Mouse (Mus musculus) heart, embryonic 13.5 days (tissue): ENCODE data around the gene Mrpl20. TPM values are rescaled to one million over a fixed set of nuclear protein-coding genes. Genes with fewer than 3 reads are reported as not detected.
A peak's percentile ranks its signal among the peaks of the same experiment; 100 is the strongest.

Experiments
- ATAC-seq: fragments of 200-750 bp; cut with Nextera tagmentation; 2 replicates; pipeline ENCODE4 v1.8.0; 2017; ENCODE audit warnings: moderate TSS enrichment; ENCODE audit not compliant: insufficient number of reproducible peaks, low FRiP score, low TSS enrichment; ENCODE audit errors: extremely low read depth
- H3K27ac ChIP-seq: fragments of 300-500 bp; sonication (generic); replicated peaks from 2 replicates; pipeline ENCODE4 v1.5.1; 2015; ENCODE audit warnings: moderate library complexity, mild to moderate bottlenecking, inconsistent platforms
- H3K27me3 ChIP-seq: fragments of 300-500 bp; sonication (generic); replicated peaks from 2 replicates; pipeline ENCODE4 v1.6.1; 2015; ENCODE audit warnings: mild to moderate bottlenecking, inconsistent platforms
- H3K36me3 ChIP-seq: fragments of 300-500 bp; sonication (generic); 2 replicates; pipeline ENCODE4 v1.6.1; 2015; ENCODE audit warnings: mild to moderate bottlenecking, inconsistent platforms
- H3K4me1 ChIP-seq: fragments of 300-500 bp; sonication (generic); 2 replicates; pipeline ENCODE4 v1.6.1; 2015; ENCODE audit warnings: inconsistent platforms
- H3K4me2 ChIP-seq: fragments of 300-500 bp; sonication (generic); 2 replicates; pipeline ENCODE4 v1.6.1; 2015; ENCODE audit warnings: inconsistent platforms, mild to moderate bottlenecking, moderate library complexity
- H3K4me3 ChIP-seq: fragments of 300-500 bp; sonication (generic); 2 replicates; pipeline ENCODE4 v1.5.1; 2015; ENCODE audit warnings: moderate library complexity, mild to moderate bottlenecking, inconsistent platforms
- H3K9ac ChIP-seq: fragments of 300-500 bp; sonication (generic); 2 replicates; pipeline ENCODE4 v1.6.1; 2015; ENCODE audit warnings: inconsistent platforms, mild to moderate bottlenecking, moderate library complexity
- H3K9me3 ChIP-seq: fragments of 300-500 bp; sonication (generic); 2 replicates; pipeline ENCODE4 v1.6.1; 2016; ENCODE audit warnings: inconsistent platforms
- WGBS: fragments of 180-500 bp; shearing (Covaris S2); methylation state at CpG from one replicate; pipeline ENCODE4 v1.1.7; 2015; ENCODE audit warnings: mixed read lengths; 5-methylcytosine and 5-hydroxymethylcytosine counted together
- polyA plus RNA-seq: library from polyadenylated mRNA; unstranded; fragments of >200 nt; fragmentation: Nextera tagmentation; extraction: Ambion mirVana; gene quantifications from 2 replicates; pipeline ENCODE4 v1.2.1, GENCODE M21; 2015

Gene Mrpl20
- polyA plus RNA-seq, 1 experiment from 2014 or later: 138 TPM

DNA sequence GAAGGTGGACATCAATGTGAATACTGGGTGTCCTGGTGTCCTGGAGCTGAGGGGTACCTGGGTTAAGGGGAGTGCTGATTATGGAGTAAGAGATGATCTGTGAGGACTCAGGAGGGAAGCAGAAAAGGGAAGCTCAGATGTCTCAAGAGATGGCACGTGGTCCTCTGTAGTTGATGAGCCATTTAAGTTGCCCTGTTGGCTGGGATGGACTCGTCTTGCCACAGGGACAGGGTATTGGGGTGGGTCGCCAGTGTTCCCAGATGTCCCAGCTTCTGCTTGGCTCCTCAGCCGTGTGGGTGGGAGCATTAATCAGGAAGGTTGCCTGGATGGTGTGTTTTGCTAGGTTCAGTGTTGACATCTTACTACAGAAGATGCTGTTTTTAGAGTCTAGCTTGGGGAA is 30.6 kb downstream of the Mrpl20 start:
- 85% methylated on average over 4 of the region's 4 CpGs for WGBS
- no peak overlapping the region for H3K4me3 ChIP-seq
- ATAC-seq: no peak
- no peaks in the 10 kb centered on the region for H3K27me3 ChIP-seq
- no peak overlapping the region for H3K9ac ChIP-seq
- H3K36me3 ChIP-seq: peaks cover 20% of the 10 kb centered on the region
- H3K27ac ChIP-seq: no peak overlapping the region
- H3K9me3 ChIP-seq: no peaks in the 10 kb centered on the region
- H3K4me1 ChIP-seq: peaks cover 40% of the 10 kb centered on the region
- no peak overlapping the region for H3K4me2 ChIP-seq

DNA sequence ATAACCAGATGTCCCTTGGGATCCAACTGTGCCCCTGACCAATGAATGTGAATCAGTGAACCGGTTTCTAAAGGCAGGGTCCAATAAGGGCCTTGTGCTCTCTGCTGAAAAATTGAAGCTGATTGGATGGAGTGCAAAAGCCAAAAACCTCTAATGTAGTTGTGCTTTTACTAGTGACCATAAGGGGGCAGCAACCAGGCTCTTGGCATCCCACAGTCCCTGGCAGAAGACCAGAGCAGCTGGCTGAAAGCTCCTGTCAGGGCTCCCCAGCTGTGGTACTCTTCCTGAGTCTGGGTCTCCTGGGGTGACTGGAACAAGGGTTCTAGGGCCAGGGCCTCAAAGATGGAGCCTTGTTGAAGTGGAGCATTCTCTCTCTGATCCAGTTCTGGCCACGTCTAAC is 31.2 kb downstream of the Mrpl20 start:
- Histone ChIP-seq H3K4me2 (peak overlapping the region; percentile 2; the same call in 1 of the 2 replicates), H3K27ac (peak overlapping the region; percentile 69), H3K9ac (no peak overlapping the region)

DNA sequence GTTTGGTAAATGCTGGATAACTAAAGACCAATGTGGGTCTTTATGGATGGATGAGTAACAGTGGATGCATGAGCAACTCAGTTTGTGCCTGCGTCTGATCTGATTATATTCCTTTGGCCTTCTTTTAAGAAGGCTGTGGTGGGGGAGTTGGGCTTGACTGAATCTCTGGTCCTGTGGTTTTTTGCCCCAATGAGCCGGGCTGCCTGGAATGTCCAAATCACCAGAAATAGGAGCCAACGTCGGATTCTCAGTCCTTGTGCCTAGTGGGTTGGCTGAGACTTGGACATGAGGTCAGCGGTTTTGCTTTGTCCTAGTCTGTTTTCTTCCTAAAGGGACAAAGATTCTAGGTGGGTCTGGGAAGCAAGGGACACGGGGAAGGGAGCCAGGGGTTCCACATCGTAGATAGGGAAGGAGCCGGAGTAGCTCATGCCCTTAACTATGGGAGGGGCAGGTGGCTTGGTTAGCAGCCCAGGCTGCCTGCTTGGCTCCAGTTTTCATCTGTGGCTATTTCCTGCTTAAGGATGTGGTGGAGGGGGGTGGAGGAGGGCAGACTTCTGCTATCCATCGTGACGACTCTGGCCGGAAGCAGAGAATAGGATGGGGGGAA is 34.8 kb downstream of the Mrpl20 start:
- WGBS: 50% methylated on average over 11 of the region's 11 CpGs
- peaks cover 63% of the 10 kb centered on the region for H3K4me1 ChIP-seq
- no peak for ATAC-seq

More for the DNA sequence above, 31.2 kb downstream of the Mrpl20 start:
- 24% methylated on average over 2 of the region's 2 CpGs for WGBS
- H3K36me3 ChIP-seq: peaks cover 15% of the 10 kb centered on the region
- H3K27me3 ChIP-seq: no peaks in the 10 kb centered on the region
- H3K9me3 ChIP-seq: no peaks in the 10 kb centered on the region
- no peak for ATAC-seq
- H3K4me3 ChIP-seq: no peak overlapping the region
- H3K4me1 ChIP-seq: peaks cover 46% of the 10 kb centered on the region

DNA sequence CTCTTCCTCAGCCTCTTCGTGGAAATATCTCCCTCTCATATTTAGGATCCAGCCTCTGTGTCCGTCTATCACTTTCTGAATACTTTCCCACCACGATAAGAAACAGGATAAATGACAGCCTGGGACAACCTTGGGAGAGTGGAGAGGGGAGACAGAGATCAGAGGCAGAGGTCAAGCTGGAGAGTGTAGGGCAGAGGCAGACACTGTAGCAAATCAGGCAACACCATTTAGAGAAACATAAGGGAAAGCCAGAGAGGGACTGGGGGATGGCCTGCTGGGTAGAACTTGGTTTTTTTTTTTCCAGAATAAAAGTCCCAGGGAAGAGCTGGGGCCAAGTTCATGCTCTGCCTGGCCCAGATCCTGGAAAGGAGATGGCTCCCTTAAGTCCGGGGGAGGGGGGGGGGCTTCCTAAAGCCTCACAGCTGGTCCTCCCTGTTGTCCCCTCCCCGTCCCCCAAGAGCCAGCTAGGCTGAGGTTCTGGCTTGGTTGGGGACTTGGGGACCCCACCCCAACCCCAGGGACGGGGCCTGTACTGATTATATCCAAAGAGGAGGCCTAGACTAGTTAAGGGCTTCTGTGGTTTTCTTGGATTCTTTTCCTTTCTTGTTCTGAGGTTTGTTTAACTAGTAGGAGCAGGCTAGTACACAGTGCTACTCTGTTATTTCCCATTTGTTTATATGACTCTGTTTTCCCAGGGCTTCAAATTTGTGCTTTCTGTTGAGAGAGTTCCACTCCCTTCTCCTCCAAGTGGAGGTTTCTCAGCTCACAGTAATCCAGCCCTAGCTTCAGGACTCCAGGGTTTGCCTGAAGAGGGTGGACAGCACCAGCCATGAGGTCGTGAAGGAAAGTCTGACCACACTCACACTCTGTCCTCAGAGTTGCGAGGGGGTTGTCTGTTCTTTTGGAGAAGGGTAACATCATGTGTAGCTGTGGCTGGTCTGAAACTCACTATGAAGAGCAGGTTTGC is 35.8 kb downstream of the Mrpl20 start:
- ATAC-seq: no peak
- Histone ChIP-seq H3K4me3 (no peak overlapping the region), H3K27me3 (peaks cover 5% of the 10 kb centered on the region; the same call in 1 of the 2 replicates), H3K36me3 (peaks cover 23% of the 10 kb centered on the region), H3K27ac (peak overlapping the region; percentile 87), H3K9me3 (no peaks in the 10 kb centered on the region), H3K4me2 (peak overlapping the region; percentile 86), H3K9ac (peak overlapping the region; percentile 83; the same call in 1 of the 2 replicates), H3K4me1 (peaks cover 58% of the 10 kb centered on the region)
- 40% methylated on average over 8 of the region's 8 CpGs for WGBS

More for the DNA sequence above, 34.8 kb downstream of the Mrpl20 start:
- Histone ChIP-seq H3K9ac (peak overlapping the region; percentile 48), H3K27me3 (peaks cover 5% of the 10 kb centered on the region; the same call in 1 of the 2 replicates), H3K4me2 (peak overlapping the region; percentile 22), H3K36me3 (peaks cover 23% of the 10 kb centered on the region), H3K4me3 (no peak overlapping the region), H3K9me3 (no peaks in the 10 kb centered on the region), H3K27ac (peak overlapping the region; percentile 87)

DNA sequence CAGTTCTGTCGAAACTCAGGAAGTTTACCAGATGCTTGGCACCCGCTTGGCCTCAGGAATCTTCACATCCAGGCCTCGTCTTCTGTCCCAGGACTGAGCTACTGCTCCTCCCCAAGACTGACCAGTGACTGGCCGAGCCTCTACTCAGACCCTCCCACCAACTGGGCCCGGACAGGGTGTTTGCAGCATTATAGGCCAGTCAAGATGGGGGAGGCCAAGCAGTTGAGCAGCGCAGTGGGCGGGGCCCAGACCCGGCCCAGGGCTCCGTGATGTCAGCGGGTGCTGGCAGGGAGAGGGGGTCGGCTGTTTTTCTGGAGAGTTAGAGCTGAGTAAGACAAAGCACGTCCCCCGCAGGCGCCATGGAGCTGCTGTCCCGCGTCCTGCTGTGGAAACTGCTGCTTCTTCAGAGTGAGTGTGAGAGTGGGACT is 36.8 kb downstream of the Mrpl20 start, which contains the start of gene Mxra8:
TSS of gene Mxra8 (plus strand) at position 198 of the 428 bp plus-strand sequence.
- H3K9me3 ChIP-seq: no peaks in the 10 kb centered on the region
- peak within 1 kb of the TSS; percentile 83 for H3K9ac ChIP-seq
- H3K36me3 ChIP-seq: peaks cover 30% of the 10 kb centered on the region
- H3K27ac ChIP-seq: peak within 1 kb of the TSS; percentile 87
- peak; percentile 83 for ATAC-seq
- WGBS: 4% methylated on average over 16 of the region's 16 CpGs
- H3K4me1 ChIP-seq: peaks cover 49% of the 10 kb centered on the region
- H3K27me3 ChIP-seq: peaks cover 5% of the 10 kb centered on the region; the same call in 1 of the 2 replicates
- peak within 1 kb of the TSS; percentile 60 for H3K4me3 ChIP-seq
- peak within 1 kb of the TSS; percentile 86 for H3K4me2 ChIP-seq

DNA sequence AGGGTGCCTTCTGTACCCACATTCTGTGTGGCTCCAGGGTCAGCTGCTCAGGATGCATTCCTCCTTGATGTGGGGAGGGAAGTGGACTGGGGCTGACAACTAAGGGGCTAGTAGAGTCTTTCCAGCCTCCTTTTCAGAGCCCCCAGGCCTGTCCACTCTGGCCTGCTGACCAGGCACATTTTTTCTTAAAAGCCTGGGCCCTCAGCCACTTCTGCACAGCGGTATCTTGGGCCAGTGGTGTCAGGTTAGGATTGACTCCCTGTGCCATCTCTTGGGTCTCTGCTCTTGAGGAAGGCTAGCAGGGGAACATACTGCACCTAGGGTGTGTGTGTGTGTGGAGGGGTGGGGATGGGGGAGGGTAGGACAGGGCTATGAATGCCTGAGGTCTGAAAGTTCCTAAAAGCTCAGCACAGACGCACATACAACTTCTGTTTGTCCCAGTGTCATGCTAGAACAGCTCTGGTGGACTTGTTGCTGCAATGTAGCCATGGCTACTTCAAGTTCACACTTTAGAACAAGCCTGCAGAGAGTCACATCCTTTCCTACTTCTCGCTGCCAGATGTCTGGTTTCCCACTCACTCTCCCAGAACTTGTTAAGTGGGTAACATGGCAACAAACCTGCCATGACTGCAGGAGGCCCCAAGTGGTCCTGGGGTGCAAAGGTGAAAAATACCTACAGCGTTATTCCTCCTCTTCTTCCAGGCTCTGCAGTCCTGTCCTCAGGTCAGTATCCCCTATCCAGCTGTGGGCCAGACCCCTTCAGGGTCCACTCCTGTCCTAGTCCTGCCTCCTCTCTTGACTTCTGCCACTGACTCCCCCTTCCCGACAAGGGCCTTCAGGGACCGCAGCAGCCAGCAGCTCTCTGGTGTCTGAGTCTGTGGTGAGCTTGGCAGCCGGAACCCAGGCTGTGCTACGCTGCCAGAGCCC is 37.7 kb downstream of the Mrpl20 start:
- no peaks in the 10 kb centered on the region for H3K9me3 ChIP-seq
- peaks cover 5% of the 10 kb centered on the region; the same call in 1 of the 2 replicates for H3K27me3 ChIP-seq
- H3K4me3 ChIP-seq: peak overlapping the region; percentile 60
- peak overlapping the region; percentile 87 for H3K27ac ChIP-seq
- H3K4me1 ChIP-seq: peaks cover 49% of the 10 kb centered on the region
- H3K4me2 ChIP-seq: peak overlapping the region; percentile 86
- peak overlapping the region; percentile 83 for H3K9ac ChIP-seq
- 11% methylated on average over 8 of the region's 8 CpGs for WGBS
- H3K36me3 ChIP-seq: peaks cover 32% of the 10 kb centered on the region
- ATAC-seq: no peak

DNA sequence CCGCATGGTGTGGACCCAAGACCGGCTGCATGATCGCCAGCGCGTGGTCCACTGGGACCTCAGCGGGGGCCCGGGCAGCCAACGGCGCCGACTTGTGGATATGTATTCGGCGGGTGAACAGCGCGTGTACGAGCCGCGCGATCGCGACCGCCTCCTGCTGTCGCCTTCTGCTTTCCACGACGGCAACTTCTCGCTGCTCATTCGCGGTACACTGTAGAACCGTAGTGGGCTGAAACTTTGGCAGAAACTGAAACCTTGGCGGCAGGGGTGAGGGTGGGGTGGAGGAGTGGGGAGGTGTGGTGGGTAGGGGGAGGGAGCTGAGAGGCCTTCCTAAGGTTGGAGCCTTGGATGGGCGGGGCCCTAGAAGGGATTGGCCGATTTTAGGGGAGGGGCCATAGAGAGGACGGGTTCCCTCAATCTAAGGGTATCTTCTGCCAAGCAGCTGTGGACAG is 38.4 kb downstream of the Mrpl20 start:
- Histone ChIP-seq H3K27ac (no peak overlapping the region; the same call in 1 of the 2 replicates), H3K36me3 (peaks cover 32% of the 10 kb centered on the region), H3K27me3 (peaks cover 5% of the 10 kb centered on the region; the same call in 1 of the 2 replicates), H3K4me1 (peaks cover 49% of the 10 kb centered on the region), H3K4me3 (peak overlapping the region; percentile 60), H3K9ac (peak overlapping the region; percentile 83), H3K4me2 (peak overlapping the region; percentile 86), H3K9me3 (no peaks in the 10 kb centered on the region)
- WGBS: under 1% methylated on average over 32 of the region's 32 CpGs
- 0 out of 2 replicates have a peak, but pooled peaks have one; percentile 9 for ATAC-seq

DNA sequence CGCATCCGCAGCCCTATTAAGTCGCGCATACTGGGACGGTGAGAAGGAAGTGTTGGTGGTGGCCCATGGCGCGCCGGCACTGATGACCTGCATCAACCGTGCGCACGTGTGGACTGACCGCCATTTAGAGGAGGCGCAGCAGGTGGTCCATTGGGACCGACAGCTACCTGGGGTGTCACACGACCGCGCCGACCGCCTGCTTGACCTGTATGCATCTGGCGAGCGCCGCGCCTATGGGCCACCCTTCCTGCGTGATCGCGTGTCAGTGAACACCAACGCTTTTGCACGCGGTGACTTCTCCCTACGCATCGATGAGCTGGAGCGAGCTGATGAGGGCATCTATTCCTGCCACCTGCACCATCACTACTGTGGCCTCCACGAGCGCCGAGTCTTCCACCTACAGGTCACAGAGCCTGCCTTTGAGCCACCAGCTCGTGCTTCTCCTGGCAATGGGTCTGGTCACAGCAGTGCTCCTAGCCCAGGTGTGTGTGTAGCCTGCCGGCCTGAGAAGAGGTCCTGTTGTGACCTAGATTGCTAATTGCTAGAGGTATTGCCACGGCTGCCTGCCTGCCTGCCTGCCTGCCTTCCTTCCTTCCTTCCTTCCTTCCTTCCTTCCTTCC is 39.1 kb downstream of the Mrpl20 start:
- Histone ChIP-seq H3K36me3 (peaks cover 30% of the 10 kb centered on the region), H3K9me3 (no peaks in the 10 kb centered on the region), H3K4me3 (peak overlapping the region; percentile 60), H3K9ac (peak overlapping the region; percentile 83), H3K4me2 (peak overlapping the region; percentile 86), H3K27me3 (peaks cover 5% of the 10 kb centered on the region; the same call in 1 of the 2 replicates), H3K4me1 (peaks cover 54% of the 10 kb centered on the region), H3K27ac (no peak overlapping the region)
- WGBS: 47% methylated on average over 38 of the region's 38 CpGs
- no peak for ATAC-seq

DNA sequence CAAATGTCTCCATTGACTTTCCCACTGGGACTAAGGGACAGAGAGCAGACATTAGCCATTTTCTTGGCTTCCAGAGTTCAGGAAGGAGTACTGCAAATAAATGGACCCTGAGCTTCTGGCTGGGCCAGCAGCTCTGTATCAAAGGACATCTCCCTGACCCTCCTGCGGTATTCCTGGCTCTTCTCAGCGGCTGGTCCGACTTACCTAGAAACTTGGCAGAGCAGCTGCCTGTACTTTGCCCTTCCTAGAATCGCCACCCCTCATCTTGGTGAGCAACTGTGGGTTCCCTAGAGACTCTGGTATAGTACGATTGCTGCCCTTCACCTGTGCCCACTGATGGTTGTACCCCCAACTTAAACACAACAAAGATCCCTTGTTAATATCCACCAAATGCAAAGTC is 40.6 kb downstream of the Mrpl20 start:
- H3K4me2 ChIP-seq: no peak overlapping the region
- no peak overlapping the region for H3K4me3 ChIP-seq
- peaks cover 29% of the 10 kb centered on the region for H3K36me3 ChIP-seq
- 84% methylated on average over 5 of the region's 5 CpGs for WGBS
- no peaks in the 10 kb centered on the region for H3K9me3 ChIP-seq
- peaks cover 49% of the 10 kb centered on the region for H3K4me1 ChIP-seq
- H3K9ac ChIP-seq: no peak overlapping the region
- ATAC-seq: no peak
- H3K27ac ChIP-seq: no peak overlapping the region
- H3K27me3 ChIP-seq: peaks cover 5% of the 10 kb centered on the region; the same call in 1 of the 2 replicates
